Mouse (Mus musculus) hindbrain, embryonic 11.5 days (tissue): ENCODE data around the gene Ces2a. TPM values are rescaled to one million over a fixed set of nuclear protein-coding genes. Genes with fewer than 3 reads are reported as not detected.

Experiments used
- ATAC-seq: fragments of 200-750 bp; cut with Nextera tagmentation; 2 replicates; pipeline ENCODE4 v1.8.0; 2017; ENCODE audit warnings: mild to moderate bottlenecking, moderate TSS enrichment, moderate library complexity; ENCODE audit not compliant: low FRiP score
- DNase-seq: peaks from one replicate; pipeline ENCODE4 v3.0.0-alpha.2; 2015; ENCODE audit warnings: low spot score
- H3K27ac ChIP-seq: fragments of 300-500 bp; sonication (generic); 2 replicates; pipeline ENCODE4 v1.5.1; 2014; ENCODE audit warnings: mild to moderate bottlenecking, low read depth, low read length
- H3K27me3 ChIP-seq: fragments of 300-500 bp; sonication (generic); 2 replicates; pipeline ENCODE4 v1.6.1; 2014; ENCODE audit warnings: mild to moderate bottlenecking, low read length, moderate library complexity, mixed read lengths; ENCODE audit not compliant: control insufficient read depth, insufficient read depth
- H3K36me3 ChIP-seq: fragments of 300-500 bp; sonication (generic); 2 replicates; pipeline ENCODE4 v1.6.1; 2014; ENCODE audit warnings: mild to moderate bottlenecking, low read length, moderate library complexity, mixed read lengths; ENCODE audit not compliant: control insufficient read depth, insufficient read depth
- H3K4me1 ChIP-seq: fragments of 300-500 bp; sonication (generic); replicated peaks from 2 replicates; pipeline ENCODE4 v1.6.1; 2014; ENCODE audit warnings: low read length, mixed read lengths; ENCODE audit not compliant: control insufficient read depth, insufficient read depth
- H3K4me2 ChIP-seq: fragments of 300-500 bp; sonication (generic); replicated peaks from 2 replicates; pipeline ENCODE4 v1.6.1; 2014; ENCODE audit warnings: mild to moderate bottlenecking, low read depth, low read length
- H3K4me3 ChIP-seq: fragments of 300-500 bp; sonication (generic); 2 replicates; pipeline ENCODE4 v1.5.1; 2014; ENCODE audit warnings: low read depth, low read length
- H3K9ac ChIP-seq: fragments of 300-500 bp; sonication (generic); 2 replicates; pipeline ENCODE4 v1.6.1; 2014; ENCODE audit warnings: low read depth, low read length
- H3K9me3 ChIP-seq: fragments of 300-500 bp; sonication (generic); 2 replicates; pipeline ENCODE4 v1.6.1; 2016; ENCODE audit warnings: low read length; ENCODE audit not compliant: control insufficient read depth
- WGBS: fragments of 180-500 bp; shearing (Covaris S2); extraction: QIAGEN DNeasy Blood & Tissue Kit; methylation state at CpG from one replicate; pipeline ENCODE4 v1.1.7; 2014; 5-methylcytosine and 5-hydroxymethylcytosine counted together
- polyA plus RNA-seq: library from polyadenylated mRNA; unstranded; fragments of >200 nt; fragmentation: Nextera tagmentation; extraction: Ambion mirVana; gene quantifications from 2 replicates; pipeline ENCODE4 v1.2.1, GENCODE M21; 2014

Ces2a gene
- polyA plus RNA-seq: not detected in 2 replicates

- DNase-seq (no peak), ATAC-seq (no peak)
- Histone ChIP-seq H3K9ac (no peak within 1 kb of the TSS), H3K9me3 (no peaks in the 10 kb centered on the region), H3K27ac (no peak within 1 kb of the TSS), H3K4me1 (no peaks in the 10 kb centered on the region), H3K27me3 (no peaks in the 10 kb centered on the region), H3K36me3 (no peaks in the 10 kb centered on the region), H3K4me2 (no peak within 1 kb of the TSS), H3K4me3 (no peak within 1 kb of the TSS)
- WGBS: 100% methylated on average over 1 of the region's 1 CpGs
These were observed at the start of gene Ces2a for GRCm38 (mm10) chr8:104733753-104734152. TSS of gene Ces2a (plus strand) at chr8:104734003.

GRCm38 (mm10) chr8:104688433-104688832, 45.4 kb upstream of the Ces2a start:
- no peak overlapping the region for H3K27ac ChIP-seq
- H3K4me2 ChIP-seq: no peak overlapping the region
- no peaks in the 10 kb centered on the region for H3K9me3 ChIP-seq
- H3K4me1 ChIP-seq: no peaks in the 10 kb centered on the region
- H3K36me3 ChIP-seq: no peaks in the 10 kb centered on the region
- H3K4me3 ChIP-seq: no peak overlapping the region
- H3K27me3 ChIP-seq: no peaks in the 10 kb centered on the region
- ATAC-seq (no peak), DNase-seq (no peak)
- H3K9ac ChIP-seq: no peak overlapping the region
- 88% methylated on average over 4 of the region's 4 CpGs for WGBS

GRCm38 (mm10) chr8:104698556-104698955, 35.2 kb upstream of the Ces2a start:
- 91% methylated on average over 2 of the region's 2 CpGs for WGBS

GRCm38 (mm10) chr8:104701900-104702299, 31.9 kb upstream of the Ces2a start:
- Histone ChIP-seq H3K9ac (no peak overlapping the region), H3K4me1 (no peaks in the 10 kb centered on the region), H3K27ac (no peak overlapping the region), H3K36me3 (no peaks in the 10 kb centered on the region), H3K4me2 (no peak overlapping the region), H3K4me3 (no peak overlapping the region), H3K9me3 (no peaks in the 10 kb centered on the region), H3K27me3 (no peaks in the 10 kb centered on the region)
- 84% methylated on average over 2 of the region's 2 CpGs for WGBS
- ATAC-seq (no peak), DNase-seq (no peak)

More at GRCm38 (mm10) chr8:104698556-104698955, 35.2 kb upstream of the Ces2a start:
- no peak overlapping the region for H3K27ac ChIP-seq
- no peak overlapping the region for H3K4me3 ChIP-seq
- no peak for DNase-seq
- H3K4me2 ChIP-seq: no peak overlapping the region
- no peaks in the 10 kb centered on the region for H3K9me3 ChIP-seq
- H3K27me3 ChIP-seq: no peaks in the 10 kb centered on the region
- no peaks in the 10 kb centered on the region for H3K4me1 ChIP-seq
- H3K9ac ChIP-seq: no peak overlapping the region
- ATAC-seq: no peak
- H3K36me3 ChIP-seq: no peaks in the 10 kb centered on the region

GRCm38 (mm10) chr8:104721166-104721565, 12.6 kb upstream of the Ces2a start:
- ATAC-seq: no peak
- WGBS: 87% methylated on average over 8 of the region's 8 CpGs

GRCm38 (mm10) chr8:104731451-104731850, 2.4 kb upstream of the Ces2a start:
- no peak for ATAC-seq
- no peak overlapping the region for H3K9ac ChIP-seq
- no peaks in the 10 kb centered on the region for H3K36me3 ChIP-seq
- no peaks in the 10 kb centered on the region for H3K27me3 ChIP-seq
- 93% methylated on average over 4 of the region's 4 CpGs for WGBS
- no peaks in the 10 kb centered on the region for H3K4me1 ChIP-seq
- no peak overlapping the region for H3K4me2 ChIP-seq
- no peak for DNase-seq
- H3K4me3 ChIP-seq: no peak overlapping the region
- H3K27ac ChIP-seq: no peak overlapping the region
- no peaks in the 10 kb centered on the region for H3K9me3 ChIP-seq

More at GRCm38 (mm10) chr8:104721166-104721565, 12.6 kb upstream of the Ces2a start:
- H3K4me3 ChIP-seq: no peak overlapping the region
- H3K4me1 ChIP-seq: no peaks in the 10 kb centered on the region
- H3K9me3 ChIP-seq: no peaks in the 10 kb centered on the region
- H3K36me3 ChIP-seq: no peaks in the 10 kb centered on the region
- no peak for DNase-seq
- H3K4me2 ChIP-seq: no peak overlapping the region
- no peaks in the 10 kb centered on the region for H3K27me3 ChIP-seq
- no peak overlapping the region for H3K9ac ChIP-seq
- no peak overlapping the region for H3K27ac ChIP-seq

- 78% methylated on average over 6 of the region's 6 CpGs for WGBS
- no peak overlapping the region for H3K4me2 ChIP-seq
- H3K4me3 ChIP-seq: no peak overlapping the region
- DNase-seq (no peak), ATAC-seq (no peak)
- no peaks in the 10 kb centered on the region for H3K27me3 ChIP-seq
- no peaks in the 10 kb centered on the region for H3K9me3 ChIP-seq
- no peaks in the 10 kb centered on the region for H3K4me1 ChIP-seq
- no peaks in the 10 kb centered on the region for H3K36me3 ChIP-seq
- no peak overlapping the region for H3K9ac ChIP-seq
- H3K27ac ChIP-seq: no peak overlapping the region
These were observed 1.8 kb upstream of the Ces2a start for GRCm38 (mm10) chr8:104731969-104732368.

- no peak overlapping the region for H3K9ac ChIP-seq
- no peak overlapping the region for H3K4me3 ChIP-seq
- H3K36me3 ChIP-seq: no peaks in the 10 kb centered on the region
- no peak for DNase-seq
- no peak for ATAC-seq
- H3K4me1 ChIP-seq: no peaks in the 10 kb centered on the region
- H3K9me3 ChIP-seq: no peaks in the 10 kb centered on the region
- H3K27ac ChIP-seq: no peak overlapping the region
- H3K27me3 ChIP-seq: no peaks in the 10 kb centered on the region
- no peak overlapping the region for H3K4me2 ChIP-seq
- 84% methylated on average over 1 of the region's 1 CpGs for WGBS
These were observed 8.2 kb downstream of the Ces2a start for GRCm38 (mm10) chr8:104742039-104742438.

- Histone ChIP-seq H3K27me3 (no peaks in the 10 kb centered on the region), H3K4me3 (no peak overlapping the region), H3K4me1 (no peaks in the 10 kb centered on the region), H3K9me3 (no peaks in the 10 kb centered on the region), H3K4me2 (no peak overlapping the region), H3K27ac (no peak overlapping the region), H3K9ac (no peak overlapping the region), H3K36me3 (no peaks in the 10 kb centered on the region)
- DNase-seq: no peak
- ATAC-seq: no peak
- 86% methylated on average over 3 of the region's 3 CpGs for WGBS
These were observed 9.6 kb downstream of the Ces2a start for GRCm38 (mm10) chr8:104743410-104743809.
